Comparison of ENCODE assay signal across 9 mouse cellular contexts in genomic region chr7:109792759-109793158, GRCm38 (mm10). TPM values are rescaled to one million over a fixed set of nuclear protein-coding genes. Genes with fewer than 3 reads are reported as not detected.
DNase-seq lines count a peak whose midpoint lies in the region; TF ChIP-seq lines count a peak whose summit lies in the region.
"Had no signal": no experiment of that assay in that cellular context is flagged by ENCODE, and none has a peak within 500 bp of the region (broad histone marks: within the 10 kb centered on the region; RNA-seq: fewer than 3 reads in every experiment).

No protein-coding gene starts in this region.

- peak; percentile 60 for TF ChIP-seq CTCF in kidney, adult 2 months (conservative IDR thresholded peaks at IDR 0.05; ENCODE audit: insufficient read depth, insufficient read length, low read depth, low read length)
- peak; percentile 40; the same call in 1 of the 2 replicates for TF ChIP-seq CTCF in spleen, adult 2 months (IDR thresholded peaks at IDR 0.05; ENCODE audit: extremely low read depth, insufficient read depth, insufficient read length, insufficient replicate concordance)

- WGBS in embryonic facial prominence, embryonic 10.5 days, result 74% methylated on average over 2 of the region's 2 CpGs
- 75% methylated on average over 2 of the region's 2 CpGs for WGBS in kidney, adult 2 months
- WGBS in spleen, adult 2 months, result 78% methylated on average over 2 of the region's 2 CpGs

- H3K4me1 ChIP-seq in embryonic facial prominence, embryonic 10.5 days, result 0 out of 2 replicates have a peak, but pooled peaks cover 3% of the 10 kb centered on the region
- H3K4me1 ChIP-seq in kidney, adult 2 months (ENCODE audit: control insufficient read depth, insufficient read depth, low read length), result no peaks in the 10 kb centered on the region
- no peaks in the 10 kb centered on the region for H3K4me1 ChIP-seq in spleen, adult 2 months (ENCODE audit: control insufficient read depth, insufficient read depth, insufficient read length)
- H3K4me1 ChIP-seq: stomach, embryonic 15.5 days had no signal

- DNase-seq in frontal cortex, adult 2 months (ENCODE audit: extremely low spot score in 1 of 2, low spot score in 1 of 2), result peak; percentile 26 to 80
- DNase-seq in frontal cortex, postnatal 10 days (ENCODE audit: low spot score in 2 of 2), result no peak
- peak; percentile 73 to 76 for DNase-seq in B cell, adult 2 months
- DNase-seq in adrenal gland, postnatal 36 days, result peak; percentile 39 to 68
- DNase-seq in embryonic facial prominence, embryonic 10.5 days (ENCODE audit: low spot score), result peak; percentile 48
- peak; percentile 70 for DNase-seq in kidney, adult 2 months
- DNase-seq in lung, adult 18-20 months, result peak; percentile 38 to 65
- DNase-seq in spleen, adult 2 months (ENCODE audit: low read depth in 1 of 2, low spot score in 2 of 2), result peak; percentile 30 to 43

- no peaks in the 10 kb centered on the region for H3K27me3 ChIP-seq in embryonic facial prominence, embryonic 10.5 days (replicated peaks; ENCODE audit: low read depth, poor library complexity, severe bottlenecking)
- no peaks in the 10 kb centered on the region for H3K27me3 ChIP-seq in kidney, adult 2 months (replicated peaks; ENCODE audit: control insufficient read depth, insufficient read depth, low read length)
- no peaks in the 10 kb centered on the region for H3K27me3 ChIP-seq in spleen, adult 2 months (ENCODE audit: control insufficient read depth, insufficient read depth, low read length)
- H3K27me3 ChIP-seq: stomach, embryonic 15.5 days had no signal

- H3K9me3 ChIP-seq in embryonic facial prominence, embryonic 10.5 days, result no peaks in the 10 kb centered on the region
- H3K9me3 ChIP-seq: stomach, embryonic 15.5 days had no signal

- TF ChIP-seq POLR2A in kidney, adult 2 months (IDR thresholded peaks at IDR 0.05; ENCODE audit: low read depth, low read length), result no peak
- no peak for TF ChIP-seq POLR2A in spleen, adult 2 months (IDR thresholded peaks at IDR 0.05; ENCODE audit: low read depth, low read length)

- H3K27ac ChIP-seq in embryonic facial prominence, embryonic 10.5 days (replicated peaks), result no peak overlapping the region
- no peak overlapping the region for H3K27ac ChIP-seq in kidney, adult 2 months (ENCODE audit: insufficient read depth, low read depth, low read length)
- H3K27ac ChIP-seq in spleen, adult 2 months (ENCODE audit: insufficient read depth, low read length), result no peak overlapping the region
- H3K27ac ChIP-seq: stomach, embryonic 15.5 days had no signal

- no peak overlapping the region for H3K4me3 ChIP-seq in embryonic facial prominence, embryonic 10.5 days
- H3K4me3 ChIP-seq in kidney, adult 2 months (ENCODE audit: insufficient read depth, low read depth, low read length), result no peak overlapping the region
- H3K4me3 ChIP-seq in spleen, adult 2 months (ENCODE audit: extremely low read depth, insufficient read depth, insufficient read length), result no peak overlapping the region
- H3K4me3 ChIP-seq: stomach, embryonic 15.5 days had no signal

- no peaks in the 10 kb centered on the region for H3K36me3 ChIP-seq in embryonic facial prominence, embryonic 10.5 days (replicated peaks)
- H3K36me3 ChIP-seq in kidney, adult 2 months (ENCODE audit: control insufficient read depth, insufficient read depth, low read length), result no peaks in the 10 kb centered on the region
- no peaks in the 10 kb centered on the region for H3K36me3 ChIP-seq in spleen, adult 2 months (ENCODE audit: control insufficient read depth, insufficient read depth, low read length)
- H3K36me3 ChIP-seq: stomach, embryonic 15.5 days had no signal

RNA-seq across cellular contexts. Expression of gene Nrip3, which starts 10.9 kb away (rescaled TPM):
- 148 and 152 TPM in 2 replicates for polyA plus RNA-seq in frontal cortex, adult 2 months (2012; rRNA removed)
- total RNA-seq in adrenal gland, postnatal 36 days (2021), result 1 to 10 TPM in 1 of 2 experiments, under 1 TPM in 1; 0.63 to 1.3 TPM
- 0.15 and 0.25 TPM in 2 replicates for polyA plus RNA-seq in embryonic facial prominence, embryonic 10.5 days (2016; fragmentation: Nextera tagmentation; extraction: Ambion mirVana)
- 1.6 and 1.7 TPM in 2 replicates for polyA plus RNA-seq in kidney, adult 2 months (2012; rRNA removed)
- polyA plus RNA-seq in spleen, adult 2 months (2012; rRNA removed), result 0.38 and 0.67 TPM in 2 replicates

RNA-seq across cellular contexts. Expression of gene Tmem9b, which starts 40.1 kb away (rescaled TPM):
- 143 and 149 TPM in 2 replicates for polyA plus RNA-seq in frontal cortex, adult 2 months (2012; rRNA removed)
- total RNA-seq in adrenal gland, postnatal 36 days (2021), result 10 to 100 TPM; 43.9 to 47.2 TPM
- 26.2 and 27.5 TPM in 2 replicates for polyA plus RNA-seq in embryonic facial prominence, embryonic 10.5 days (2016; fragmentation: Nextera tagmentation; extraction: Ambion mirVana)
- polyA plus RNA-seq in kidney, adult 2 months (2012; rRNA removed), result 65.8 and 74.5 TPM in 2 replicates
- 18.3 and 24.5 TPM in 2 replicates for polyA plus RNA-seq in spleen, adult 2 months (2012; rRNA removed)

Comparison
In these comparisons a context has a peak if more than half of its experiments do, and no peak if none do; other contexts are left out.
1. DNase-seq: peak in frontal cortex, adult 2 months (2 of 2), B cell, adult 2 months (2 of 2), adrenal gland, postnatal 36 days (2 of 2), embryonic facial prominence, embryonic 10.5 days (single experiment), kidney, adult 2 months (single experiment), lung, adult 18-20 months (2 of 2) and spleen, adult 2 months (2 of 2); none in frontal cortex, postnatal 10 days (0 of 2).
2. RNA of gene Nrip3, which starts 10.9 kb away (polyA plus RNA-seq): 148 to 152 TPM in frontal cortex, adult 2 months; 1.6 to 1.7 TPM in kidney, adult 2 months, 0.38 to 0.67 TPM in spleen, adult 2 months and 0.15 to 0.25 TPM in embryonic facial prominence, embryonic 10.5 days; every median in the first group is over 10 times any median in the second.